Mouse (Mus musculus): Measurements from ENCODE around the gene Pex7. TPM values are rescaled to one million over a fixed set of nuclear protein-coding genes. Genes with fewer than 3 reads are reported as not detected.
A peak's percentile ranks its signal among the peaks of the same experiment; 100 is the strongest.

Gene Pex7
- polyA plus RNA-seq, 1 experiment from 2014 or later: 30.5 TPM

DNA sequence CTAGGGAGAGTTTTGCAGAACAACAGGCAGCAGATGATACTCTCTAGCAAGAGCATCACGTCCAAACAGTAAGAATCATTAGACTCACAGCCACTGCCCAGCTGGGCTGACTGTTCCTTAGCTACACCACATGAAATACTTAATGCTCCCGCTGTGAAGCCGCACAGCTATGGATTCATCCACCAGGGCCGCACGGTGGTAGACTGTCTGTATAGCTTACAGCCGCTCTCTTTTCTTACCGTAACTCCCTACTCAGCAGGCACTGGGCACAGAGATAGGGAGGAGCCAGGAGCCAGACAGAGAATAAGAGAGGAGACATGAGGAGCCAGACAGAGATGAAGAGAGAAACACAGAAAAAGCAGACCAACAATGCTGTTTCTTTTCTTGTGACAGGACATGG lies 30.8 kb downstream of the Pex7 start:
- no peaks in the 10 kb centered on the region for H3K36me3 ChIP-seq (ENCODE audit: control insufficient read depth, insufficient read depth, low read length)
- H3K4me1 ChIP-seq (replicated peaks; ENCODE audit: control insufficient read depth, insufficient read depth, low read length): no peaks in the 10 kb centered on the region
- no peak overlapping the region for H3K4me3 ChIP-seq (ENCODE audit: low read length)
- no peaks in the 10 kb centered on the region for H3K9me3 ChIP-seq (ENCODE audit: control insufficient read depth, low read length)
- H3K4me2 ChIP-seq (ENCODE audit: low read depth, low read length): no peak overlapping the region
- H3K27ac ChIP-seq (ENCODE audit: low read length): no peak overlapping the region
- no peak overlapping the region for H3K9ac ChIP-seq (ENCODE audit: low read length)
- 66% methylated on average over 7 of the region's 7 CpGs for WGBS
- no peaks in the 10 kb centered on the region for H3K27me3 ChIP-seq (ENCODE audit: control insufficient read depth, insufficient read depth, low read depth, low read length)
- no peak for ATAC-seq (ENCODE audit: low read depth)

DNA sequence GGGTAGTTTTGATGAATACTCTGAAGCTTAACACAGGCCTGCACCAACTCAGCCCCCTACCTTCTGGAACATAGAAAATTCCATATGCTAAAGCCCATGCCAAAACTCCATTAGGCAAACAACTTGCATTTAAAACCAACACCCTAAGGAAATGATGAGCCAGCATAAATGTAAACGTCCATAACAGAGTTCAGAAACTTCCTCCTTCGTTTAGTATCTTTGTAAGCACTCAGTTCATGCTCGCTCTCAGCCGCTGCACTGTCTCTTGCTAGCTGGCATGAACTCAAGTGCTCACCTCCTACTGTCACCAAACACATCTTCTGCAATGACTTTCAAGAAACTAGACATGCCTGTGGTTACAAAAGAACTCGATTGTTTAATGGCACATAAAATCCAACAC lies 32.1 kb downstream of the Pex7 start:
- no peak overlapping the region for H3K4me3 ChIP-seq (ENCODE audit: low read length)
- no peak overlapping the region for H3K9ac ChIP-seq (ENCODE audit: low read length)
- no peaks in the 10 kb centered on the region for H3K27me3 ChIP-seq (ENCODE audit: control insufficient read depth, insufficient read depth, low read depth, low read length)
- no peaks in the 10 kb centered on the region for H3K9me3 ChIP-seq (ENCODE audit: control insufficient read depth, low read length)
- WGBS: 66% methylated on average over 5 of the region's 5 CpGs
- no peaks in the 10 kb centered on the region for H3K4me1 ChIP-seq (replicated peaks; ENCODE audit: control insufficient read depth, insufficient read depth, low read length)
- no peak overlapping the region for H3K4me2 ChIP-seq (ENCODE audit: low read depth, low read length)
- no peak overlapping the region for H3K27ac ChIP-seq (ENCODE audit: low read length)
- no peaks in the 10 kb centered on the region for H3K36me3 ChIP-seq (ENCODE audit: control insufficient read depth, insufficient read depth, low read length)
- no peak for ATAC-seq (ENCODE audit: low read depth)

DNA sequence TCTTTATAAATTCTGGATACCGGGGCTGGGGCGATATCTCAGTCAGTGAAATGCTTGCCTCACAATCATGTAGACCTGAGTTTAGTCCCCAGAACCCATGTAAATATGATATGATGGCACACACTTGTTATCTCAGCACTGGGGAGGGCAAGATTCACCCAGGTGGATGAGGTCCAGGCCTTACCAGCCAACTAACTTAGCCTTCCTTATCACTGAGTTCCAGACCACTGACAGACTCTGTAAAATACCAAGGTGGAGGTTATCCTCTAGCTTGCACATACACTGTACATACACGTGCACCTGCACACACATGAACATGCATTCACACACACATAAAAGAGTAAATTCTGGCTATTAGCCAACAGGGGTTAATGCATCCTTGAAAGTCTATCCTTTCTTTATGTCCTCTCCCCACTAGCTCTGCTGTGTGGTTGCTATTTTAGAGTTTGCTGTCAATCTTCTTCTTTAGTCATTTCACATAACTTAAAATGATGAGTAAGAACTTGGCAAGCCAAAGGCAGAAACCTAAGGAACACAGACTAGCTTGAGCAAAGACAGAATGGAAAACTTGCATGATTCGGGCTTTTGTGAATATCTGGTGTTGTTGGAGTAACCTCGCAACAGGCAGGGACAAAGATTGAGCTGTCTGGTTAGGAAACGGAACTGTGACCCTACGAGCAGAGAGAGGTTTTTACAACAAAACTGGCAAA lies 51.7 kb downstream of the Pex7 start:
- no peak for ATAC-seq (ENCODE audit: low read depth)
- peaks cover 25% of the 10 kb centered on the region for H3K27me3 ChIP-seq (ENCODE audit: control insufficient read depth, insufficient read depth, low read depth, low read length)
- H3K4me1 ChIP-seq (replicated peaks; ENCODE audit: control insufficient read depth, insufficient read depth, low read length): peaks cover 8% of the 10 kb centered on the region; the same call in 1 of the 2 replicates
- no peak overlapping the region for H3K4me2 ChIP-seq (ENCODE audit: low read depth, low read length)
- H3K27ac ChIP-seq (ENCODE audit: low read length): no peak overlapping the region
- no peak overlapping the region for H3K4me3 ChIP-seq (ENCODE audit: low read length)
- H3K9me3 ChIP-seq (ENCODE audit: control insufficient read depth, low read length): no peaks in the 10 kb centered on the region
- WGBS: 88% methylated on average over 7 of the region's 7 CpGs
- no peak overlapping the region for H3K9ac ChIP-seq (ENCODE audit: low read length)
- no peaks in the 10 kb centered on the region; the same call in 1 of the 2 replicates for H3K36me3 ChIP-seq (ENCODE audit: control insufficient read depth, insufficient read depth, low read length)

GRCm38 (mm10) chr10:19853609-19854008 lies 53.9 kb downstream of the Pex7 start:
- no peak for ATAC-seq (ENCODE audit: low read depth)
- H3K9me3 ChIP-seq (ENCODE audit: control insufficient read depth, low read length): no peaks in the 10 kb centered on the region
- H3K4me1 ChIP-seq (replicated peaks; ENCODE audit: control insufficient read depth, insufficient read depth, low read length): peaks cover 21% of the 10 kb centered on the region
- 45% methylated on average over 2 of the region's 2 CpGs for WGBS
- H3K36me3 ChIP-seq (ENCODE audit: control insufficient read depth, insufficient read depth, low read length): no peaks in the 10 kb centered on the region; the same call in 1 of the 2 replicates
- peaks cover 46% of the 10 kb centered on the region for H3K27me3 ChIP-seq (ENCODE audit: control insufficient read depth, insufficient read depth, low read depth, low read length)
- H3K4me2 ChIP-seq (ENCODE audit: low read depth, low read length): no peak overlapping the region
- no peak overlapping the region for H3K4me3 ChIP-seq (ENCODE audit: low read length)
- H3K9ac ChIP-seq (ENCODE audit: low read length): no peak overlapping the region
- H3K27ac ChIP-seq (ENCODE audit: low read length): no peak overlapping the region

DNA sequence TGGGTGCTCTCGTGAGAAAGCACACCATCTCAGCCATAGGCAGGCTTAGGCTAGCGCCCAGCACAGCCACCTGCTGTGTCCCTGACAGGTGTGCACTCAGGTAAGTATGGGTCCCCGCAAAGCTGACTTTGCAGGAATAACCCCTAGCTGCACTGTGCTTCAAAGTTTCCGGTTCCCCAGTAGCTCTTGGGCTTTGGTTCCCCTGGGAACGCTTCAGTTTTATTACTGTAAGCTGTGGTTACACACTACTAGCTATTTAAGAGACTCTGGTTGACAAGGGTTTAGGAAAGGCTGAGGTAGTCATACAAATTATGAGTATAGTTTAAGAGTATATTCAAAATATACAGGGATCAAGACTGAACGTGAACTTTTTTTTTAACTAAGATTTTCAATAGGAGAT lies 54.7 kb downstream of the Pex7 start:
- ATAC-seq (ENCODE audit: low read depth): no peak
- 28% methylated on average over 6 of the region's 6 CpGs for WGBS
- H3K36me3 ChIP-seq (ENCODE audit: control insufficient read depth, insufficient read depth, low read length): no peaks in the 10 kb centered on the region
- H3K4me2 ChIP-seq (ENCODE audit: low read depth, low read length): no peak overlapping the region
- H3K27me3 ChIP-seq (ENCODE audit: control insufficient read depth, insufficient read depth, low read depth, low read length): peaks cover 50% of the 10 kb centered on the region
- no peaks in the 10 kb centered on the region for H3K9me3 ChIP-seq (ENCODE audit: control insufficient read depth, low read length)
- H3K4me1 ChIP-seq (replicated peaks; ENCODE audit: control insufficient read depth, insufficient read depth, low read length): peaks cover 21% of the 10 kb centered on the region
- H3K4me3 ChIP-seq (ENCODE audit: low read length): no peak overlapping the region
- no peak overlapping the region for H3K9ac ChIP-seq (ENCODE audit: low read length)
- H3K27ac ChIP-seq (ENCODE audit: low read length): no peak overlapping the region

- Histone ChIP-seq H3K27me3 (ENCODE audit: control insufficient read depth, insufficient read depth, low read depth, low read length) (peaks cover 50% of the 10 kb centered on the region), H3K36me3 (ENCODE audit: control insufficient read depth, insufficient read depth, low read length) (no peaks in the 10 kb centered on the region), H3K4me2 (ENCODE audit: low read depth, low read length) (peak within 1 kb of the TSS; percentile 99), H3K9me3 (ENCODE audit: control insufficient read depth, low read length) (no peaks in the 10 kb centered on the region), H3K4me3 (ENCODE audit: low read length) (peak within 1 kb of the TSS; percentile 58), H3K27ac (ENCODE audit: low read length) (no peak within 1 kb of the TSS), H3K4me1 (replicated peaks; ENCODE audit: control insufficient read depth, insufficient read depth, low read length) (peaks cover 21% of the 10 kb centered on the region), H3K9ac (ENCODE audit: low read length) (peak within 1 kb of the TSS; percentile 54)
- peak; percentile 49 for ATAC-seq (ENCODE audit: low read depth)
- WGBS: 0% methylated on average over 46 of the region's 72 CpGs
Observed at GRCm38 (mm10) chr10:19850998-19851691, 56.3 kb downstream of the Pex7 start, which contains the start of gene Slc35d3. TSS of gene Slc35d3 (minus strand) at chr10:19851459.

DNA sequence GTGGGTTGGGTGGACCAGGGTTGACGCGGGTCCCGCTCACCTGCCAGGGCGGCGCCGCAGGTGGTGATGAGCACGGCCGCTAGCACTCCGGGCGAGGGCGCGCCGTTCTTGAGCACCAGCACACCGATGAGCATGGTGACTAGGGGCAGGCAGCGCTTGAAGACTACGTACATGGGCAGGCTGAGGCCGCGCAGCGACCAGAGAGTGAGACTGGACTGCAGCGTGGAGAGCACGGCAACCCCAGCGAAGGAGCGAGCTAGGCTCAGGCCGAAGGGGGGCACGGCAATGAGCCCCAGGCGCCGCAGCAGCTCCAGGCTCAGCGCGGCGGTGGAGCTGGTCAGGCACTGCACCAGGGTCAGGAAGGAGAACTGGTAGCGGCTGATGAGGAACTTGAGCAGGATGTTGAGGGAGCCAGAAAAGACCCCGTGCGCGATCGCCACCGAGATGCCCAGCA lies 56.9 kb downstream of the Pex7 start:
- H3K27ac ChIP-seq (ENCODE audit: low read length): no peak overlapping the region
- H3K9ac ChIP-seq (ENCODE audit: low read length): peak overlapping the region; percentile 54
- peaks cover 50% of the 10 kb centered on the region for H3K27me3 ChIP-seq (ENCODE audit: control insufficient read depth, insufficient read depth, low read depth, low read length)
- no peaks in the 10 kb centered on the region for H3K36me3 ChIP-seq (ENCODE audit: control insufficient read depth, insufficient read depth, low read length)
- peak; percentile 53 for ATAC-seq (ENCODE audit: low read depth)
- no peaks in the 10 kb centered on the region for H3K9me3 ChIP-seq (ENCODE audit: control insufficient read depth, low read length)
- H3K4me2 ChIP-seq (ENCODE audit: low read depth, low read length): peak overlapping the region; percentile 99
- H3K4me3 ChIP-seq (ENCODE audit: low read length): peak overlapping the region; percentile 58
- WGBS: under 1% methylated on average over 36 of the region's 36 CpGs
- peaks cover 21% of the 10 kb centered on the region for H3K4me1 ChIP-seq (replicated peaks; ENCODE audit: control insufficient read depth, insufficient read depth, low read length)

GRCm38 (mm10) chr10:19849771-19850365 lies 57.6 kb downstream of the Pex7 start:
- Histone ChIP-seq H3K4me1 (replicated peaks; ENCODE audit: control insufficient read depth, insufficient read depth, low read length) (peaks cover 21% of the 10 kb centered on the region), H3K9me3 (ENCODE audit: control insufficient read depth, low read length) (no peaks in the 10 kb centered on the region), H3K4me3 (ENCODE audit: low read length) (peak overlapping the region; percentile 58), H3K27ac (ENCODE audit: low read length) (no peak overlapping the region), H3K27me3 (ENCODE audit: control insufficient read depth, insufficient read depth, low read depth, low read length) (peaks cover 50% of the 10 kb centered on the region), H3K4me2 (ENCODE audit: low read depth, low read length) (peak overlapping the region; percentile 99), H3K9ac (ENCODE audit: low read length) (peak overlapping the region; percentile 54), H3K36me3 (ENCODE audit: control insufficient read depth, insufficient read depth, low read length) (no peaks in the 10 kb centered on the region)
- under 1% methylated on average over 32 of the region's 32 CpGs for WGBS
- ATAC-seq (ENCODE audit: low read depth): peak; percentile 63

All from lung, embryonic 16.5 days (tissue).